ENCODE assay signal across 8 mouse cellular contexts in genomic region chr8:71728240-71728785, GRCm38 (mm10). TPM values are rescaled to one million over a fixed set of nuclear protein-coding genes. Genes with fewer than 3 reads are reported as not detected.
DNase-seq lines count a peak whose midpoint lies in the region; ATAC-seq lines count a peak whose summit lies in the region.

No protein-coding gene starts in this region.

- peak; percentile 27; the same call in 1 of the 2 replicates for ATAC-seq in forebrain, embryonic 14.5 days
- ATAC-seq in limb, embryonic 11.5 days (ENCODE audit: insufficient number of reproducible peaks, low FRiP score, low TSS enrichment, low read depth), result peak; percentile 14; the same call in 1 of the 2 replicates
- ATAC-seq in activated CD4-positive, CD25-positive, alpha-beta regulatory T cell, adult 4 months, result no peak

- no peaks in the 10 kb centered on the region for H3K9me3 ChIP-seq in forebrain, embryonic 14.5 days (replicated peaks; ENCODE audit: control insufficient read depth, low read length)
- H3K9me3 ChIP-seq in limb, embryonic 11.5 days (ENCODE audit: control insufficient read depth, low read length), result no peaks in the 10 kb centered on the region

- peak overlapping the region; percentile 55 for H3K4me2 ChIP-seq in forebrain, embryonic 14.5 days (ENCODE audit: low read length)
- H3K4me2 ChIP-seq in limb, embryonic 11.5 days (ENCODE audit: low read depth, severe bottlenecking), result peak overlapping the region; percentile 51

- peak overlapping the region; percentile 29 for H3K4me3 ChIP-seq in forebrain, embryonic 14.5 days (ENCODE audit: low read depth, low read length)
- no peak overlapping the region for H3K4me3 ChIP-seq in limb, embryonic 11.5 days (ENCODE audit: low read depth, low read length)

- DNase-seq in right cerebral cortex, postnatal 14 days, result peak; percentile 67
- DNase-seq in right cerebral cortex, adult 2 months (ENCODE audit: low spot score in 2 of 2), result no peak
- peak; percentile 67 for DNase-seq in cerebellum, adult 8-10 months
- DNase-seq in forebrain, embryonic 14.5 days (ENCODE audit: low spot score), result peak; percentile 76
- DNase-seq in limb, embryonic 11.5 days (ENCODE audit: low spot score), result no peak
- peak; percentile 43 for DNase-seq in naive thymus-derived CD4-positive, alpha-beta T cell, adult 2 months (ENCODE audit: low read depth)
- DNase-seq in ovary, postnatal 36 days (ENCODE audit: low spot score), result no peak

- 7% methylated on average over 19 of the region's 21 CpGs for WGBS in forebrain, embryonic 14.5 days
- 5% methylated on average over 20 of the region's 21 CpGs for WGBS in limb, embryonic 11.5 days

- peaks cover 7% of the 10 kb centered on the region; the same call in 1 of the 2 replicates for H3K4me1 ChIP-seq in forebrain, embryonic 14.5 days (ENCODE audit: control insufficient read depth, insufficient read depth, low read length)
- H3K4me1 ChIP-seq in limb, embryonic 11.5 days (ENCODE audit: control insufficient read depth, insufficient read depth, low read length), result no peaks in the 10 kb centered on the region

- H3K9ac ChIP-seq in forebrain, embryonic 14.5 days (ENCODE audit: low read length), result peak overlapping the region; percentile 30; the same call in 1 of the 2 replicates
- H3K9ac ChIP-seq in limb, embryonic 11.5 days (ENCODE audit: low read length), result no peak overlapping the region

- no peaks in the 10 kb centered on the region; the same call in 1 of the 2 replicates for H3K27me3 ChIP-seq in forebrain, embryonic 14.5 days (replicated peaks; ENCODE audit: control insufficient read depth, insufficient read depth, low read length)
- H3K27me3 ChIP-seq in limb, embryonic 11.5 days (ENCODE audit: control insufficient read depth, insufficient read depth, low read length), result peaks cover 27% of the 10 kb centered on the region

- no peaks in the 10 kb centered on the region for H3K36me3 ChIP-seq in forebrain, embryonic 14.5 days (ENCODE audit: control insufficient read depth, insufficient read depth, low read length)
- no peaks in the 10 kb centered on the region for H3K36me3 ChIP-seq in limb, embryonic 11.5 days (ENCODE audit: control insufficient read depth, insufficient read depth, low read length)

- no peak overlapping the region; the same call in 1 of the 2 replicates for H3K27ac ChIP-seq in forebrain, embryonic 14.5 days (ENCODE audit: low read depth, low read length)
- no peak overlapping the region for H3K27ac ChIP-seq in limb, embryonic 11.5 days (replicated peaks; ENCODE audit: low read depth, low read length)

RNA-seq across cellular contexts. Expression of gene Fcho1, which starts 2.8 kb away (rescaled TPM):
- 38.6 and 47.4 TPM in 2 replicates for polyA plus RNA-seq in forebrain, embryonic 14.5 days (2014; fragmentation: Nextera tagmentation; extraction: Ambion mirVana)
- polyA plus RNA-seq in limb, embryonic 11.5 days (2014; fragmentation: Nextera tagmentation; extraction: Ambion mirVana), result 2.7 and 3.4 TPM in 2 replicates
- 10 to 100 TPM; 55.0 to 72.9 TPM for polyA plus RNA-seq in activated CD4-positive, CD25-positive, alpha-beta regulatory T cell, adult 4 months (2017; shearing (Covaris generic))

RNA-seq across cellular contexts. Expression of gene B3gnt3, which starts 26.7 kb away (rescaled TPM):
- 0.10 and 0.22 TPM in 2 replicates for polyA plus RNA-seq in forebrain, embryonic 14.5 days (2014; fragmentation: Nextera tagmentation; extraction: Ambion mirVana)
- polyA plus RNA-seq in limb, embryonic 11.5 days (2014; fragmentation: Nextera tagmentation; extraction: Ambion mirVana), result 0.35 and 0.61 TPM in 2 replicates
- 1 to 10 TPM; 3.3 to 3.8 TPM for polyA plus RNA-seq in activated CD4-positive, CD25-positive, alpha-beta regulatory T cell, adult 4 months (2017; shearing (Covaris generic))

RNA-seq across cellular contexts. Expression of gene Insl3, which starts 39.3 kb away (rescaled TPM):
- 0.63 TPM in 1 of 2 replicates, not detected in the other for polyA plus RNA-seq in forebrain, embryonic 14.5 days (2014; fragmentation: Nextera tagmentation; extraction: Ambion mirVana)
- not detected in 2 replicates for polyA plus RNA-seq in limb, embryonic 11.5 days (2014; fragmentation: Nextera tagmentation; extraction: Ambion mirVana)
- polyA plus RNA-seq in activated CD4-positive, CD25-positive, alpha-beta regulatory T cell, adult 4 months (2017; shearing (Covaris generic)), result 10 to 100 TPM; 16.4 to 23.9 TPM

RNA-seq across cellular contexts. Expression of gene Jak3, which starts 52.2 kb away (rescaled TPM):
- 1.4 and 2.1 TPM in 2 replicates for polyA plus RNA-seq in forebrain, embryonic 14.5 days (2014; fragmentation: Nextera tagmentation; extraction: Ambion mirVana)
- 1.4 and 2.5 TPM in 2 replicates for polyA plus RNA-seq in limb, embryonic 11.5 days (2014; fragmentation: Nextera tagmentation; extraction: Ambion mirVana)
- polyA plus RNA-seq in activated CD4-positive, CD25-positive, alpha-beta regulatory T cell, adult 4 months (2017; shearing (Covaris generic)), result 10 to 100 TPM; 18.6 to 41.7 TPM

RNA-seq across cellular contexts. Expression of gene Unc13a, which starts 56.8 kb away (rescaled TPM):
- polyA plus RNA-seq in forebrain, embryonic 14.5 days (2014; fragmentation: Nextera tagmentation; extraction: Ambion mirVana), result 13.9 and 16.7 TPM in 2 replicates
- 0.50 and 0.59 TPM in 2 replicates for polyA plus RNA-seq in limb, embryonic 11.5 days (2014; fragmentation: Nextera tagmentation; extraction: Ambion mirVana)
- under 1 TPM; 0.37 to 0.93 TPM for polyA plus RNA-seq in activated CD4-positive, CD25-positive, alpha-beta regulatory T cell, adult 4 months (2017; shearing (Covaris generic))

Comparison
In these comparisons a context has a peak if more than half of its experiments do, and no peak if none do; other contexts are left out.
1. DNase-seq: peak in right cerebral cortex, postnatal 14 days (single experiment), cerebellum, adult 8-10 months (single experiment), forebrain, embryonic 14.5 days (single experiment) and naive thymus-derived CD4-positive, alpha-beta T cell, adult 2 months (single experiment); none in right cerebral cortex, adult 2 months (0 of 2), limb, embryonic 11.5 days (single experiment) and ovary, postnatal 36 days (single experiment).
2. RNA of gene Insl3, which starts 39.3 kb away (polyA plus RNA-seq): 16.4 to 23.9 TPM in activated CD4-positive, CD25-positive, alpha-beta regulatory T cell, adult 4 months; 0.63 TPM in forebrain, embryonic 14.5 days and not detected in limb, embryonic 11.5 days; every median in the first group is over 10 times any median in the second.